Mouse (Mus musculus): ENCODE results near the gene Tnfsf14. TPM values are rescaled to one million over a fixed set of nuclear protein-coding genes. Genes with fewer than 3 reads are reported as not detected.

Tnfsf14 gene
- total and polyA plus RNA-seq, 3 experiments: 10.6 to 15.4 (median 14.6) TPM

- dilution Hi-C loops (cut with MboI; ENCODE audit: extremely low pct_ligation_motif_present, extremely low pct_unique_long_range_greater_than_20kb, low sequenced_read_pairs): no loop called here
- H3K79me2 ChIP-seq (replicated peaks; ENCODE audit: control insufficient read depth, extremely low read depth, insufficient read depth, poor library complexity, severe bottlenecking): no peaks in the 10 kb centered on the region
- TF ChIP-seq NRF1 (IDR thresholded peaks at IDR 0.05; ENCODE audit: low read depth, low read length) (no peak), EP300 (IDR thresholded peaks at IDR 0.05; ENCODE audit: low read length) (no peak), TCF12 (IDR thresholded peaks at IDR 0.05; ENCODE audit: low read depth, low read length) (no peak), KAT2A (IDR thresholded peaks at IDR 0.05; ENCODE audit: insufficient replicate concordance, low read length) (no peak), CTCF (conservative IDR thresholded peaks at IDR 0.05 in 1 of 2, IDR thresholded peaks at IDR 0.05 in 1 of 2; ENCODE audit: low read depth in 2 of 2, low read length in 2 of 2) (0 out of 4 replicates have a peak, but pooled peaks of 1 of the 2 experiments have one; percentile 3)
- H3K4me1 ChIP-seq (ENCODE audit: control insufficient read depth in 1 of 2, insufficient read depth in 2 of 2): peaks cover 12 to 29% of the 10 kb centered on the region in 2 experiments
- no peak overlapping the region for H3K27ac ChIP-seq (ENCODE audit: insufficient read depth, low read depth)
- H3K4me2 ChIP-seq (ENCODE audit: insufficient read depth, low read depth, poor library complexity, severe bottlenecking): no peak overlapping the region
- H3K36me3 ChIP-seq (replicated peaks in 1 of 2; ENCODE audit: control insufficient read depth in 1 of 2, insufficient read depth in 1 of 2, low read length in 1 of 2): no peaks in the 10 kb centered on the region
- in situ Hi-C loops (cut with MboI; ENCODE audit: low pct_ligation_motif_present, low pct_unique_long_range_greater_than_20kb, low sequenced_read_pairs): loop anchor here (5.0 kb wide), 1 partner anchor 119 kb away; no protein-coding TSS in a partner anchor
- DNase-seq (ENCODE audit: extremely low read depth): no peak
- H3K4me3 ChIP-seq (replicated peaks in 1 of 3; ENCODE audit: low read depth in 2 of 3, low read length in 2 of 3, poor library complexity in 1 of 3): no peak overlapping the region
- H3K9me3 ChIP-seq (replicated peaks; ENCODE audit: low read length): no peaks in the 10 kb centered on the region
- no peak overlapping the region for H3K9ac ChIP-seq (ENCODE audit: insufficient read depth, low read depth)
- peaks cover 11% of the 10 kb centered on the region for H3K27me3 ChIP-seq (replicated peaks)
Observed at GRCm38 (mm10) chr17:57218335-57218900, 24.4 kb upstream of the Tnfsf14 start.

DNA sequence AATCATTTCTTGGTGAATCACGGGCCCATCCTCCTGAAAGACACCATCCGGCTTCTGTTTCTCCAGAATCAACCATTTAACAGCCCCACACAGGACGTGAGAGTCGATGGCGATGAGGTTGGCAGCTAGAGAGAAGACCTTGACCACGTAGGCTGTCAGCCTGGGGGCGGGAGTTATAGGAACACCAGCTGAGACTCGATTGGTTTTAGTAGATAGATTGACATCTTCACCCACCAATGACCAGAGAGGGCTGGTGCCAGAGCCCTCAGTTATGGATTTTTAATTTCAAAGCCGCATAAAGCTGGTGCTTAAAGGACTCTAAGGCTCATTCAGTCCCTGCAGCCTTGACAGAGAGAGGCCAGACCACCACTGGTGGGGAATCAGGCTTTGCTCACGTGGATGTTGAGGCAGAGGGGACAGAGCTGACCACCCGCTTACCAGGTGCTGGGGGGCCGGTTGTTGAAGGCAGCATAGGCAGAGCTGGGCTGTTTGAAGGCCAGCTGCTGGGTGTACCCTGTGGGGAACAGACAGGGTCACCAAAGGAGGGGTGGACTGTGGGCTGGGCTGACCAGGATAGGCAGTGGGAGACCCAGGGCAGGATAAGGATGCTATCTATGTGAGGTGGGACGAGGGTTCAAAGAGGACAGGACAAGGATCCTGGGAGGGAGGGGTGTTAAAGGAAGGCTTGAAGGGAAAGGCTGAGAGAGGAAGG lies 20.9 kb upstream of the Tnfsf14 start:
- DNase-seq (ENCODE audit: extremely low read depth): peak; percentile 73
- H3K79me2 ChIP-seq (replicated peaks; ENCODE audit: control insufficient read depth, extremely low read depth, insufficient read depth, poor library complexity, severe bottlenecking): no peaks in the 10 kb centered on the region
- H3K27me3 ChIP-seq (replicated peaks): peaks cover 4% of the 10 kb centered on the region
- H3K36me3 ChIP-seq (replicated peaks in 1 of 2; ENCODE audit: control insufficient read depth in 1 of 2, insufficient read depth in 1 of 2, low read length in 1 of 2): no peaks in the 10 kb centered on the region
- in situ Hi-C loops (cut with MboI; ENCODE audit: low pct_ligation_motif_present, low pct_unique_long_range_greater_than_20kb, low sequenced_read_pairs) (loop anchor here (5.0 kb wide), 1 partner anchor 122 kb away; no protein-coding TSS in a partner anchor), dilution Hi-C loops (cut with MboI; ENCODE audit: extremely low pct_ligation_motif_present, extremely low pct_unique_long_range_greater_than_20kb, low sequenced_read_pairs) (no loop called here)
- H3K9me3 ChIP-seq (replicated peaks; ENCODE audit: low read length): no peaks in the 10 kb centered on the region
- H3K4me3 ChIP-seq (replicated peaks in 1 of 3; ENCODE audit: low read depth in 2 of 3, low read length in 2 of 3, poor library complexity in 1 of 3): peak overlapping the region in 1 of 3 experiments; percentile 45
- H3K4me1 ChIP-seq (ENCODE audit: control insufficient read depth in 1 of 2, insufficient read depth in 2 of 2): peaks cover 8 to 10% of the 10 kb centered on the region in 2 experiments; a peak in 3 of 4 replicates
- H3K27ac ChIP-seq (ENCODE audit: insufficient read depth, low read depth): no peak overlapping the region
- peak overlapping the region; percentile 63 for H3K4me2 ChIP-seq (ENCODE audit: insufficient read depth, low read depth, poor library complexity, severe bottlenecking)
- H3K9ac ChIP-seq (ENCODE audit: insufficient read depth, low read depth): 0 out of 2 replicates have a peak overlapping the region, but pooled peaks have one; percentile 44
- TF ChIP-seq CHD2 (IDR thresholded peaks at IDR 0.05; ENCODE audit: low read length) (peak; percentile 90), POLR2A (IDR thresholded peaks at IDR 0.05; ENCODE audit: low read depth, low read length) (0 out of 2 replicates have a peak, but pooled peaks have one; percentile 25), ETS1 (conservative IDR thresholded peaks at IDR 0.05; ENCODE audit: low read depth, low read length) (no peak)

DNA sequence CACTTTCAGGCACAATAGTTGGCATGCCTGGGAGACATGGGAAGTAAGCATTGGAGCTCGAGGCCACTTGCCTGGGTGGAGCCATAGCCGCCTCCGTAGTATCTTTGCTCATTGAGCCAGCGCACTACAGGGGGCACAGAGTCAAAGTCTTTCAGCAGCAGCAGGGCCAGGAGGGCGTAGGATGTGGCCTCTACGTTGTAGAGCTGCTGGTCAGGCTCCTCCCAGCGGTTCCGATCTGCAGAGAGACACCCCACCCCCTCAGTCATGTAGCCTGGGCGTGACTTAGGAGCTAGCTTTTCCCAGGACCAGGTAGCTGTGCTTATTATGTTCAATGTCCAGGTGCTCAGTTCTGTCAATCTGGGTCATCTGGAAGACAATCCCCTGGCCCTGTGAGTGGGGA lies 17.5 kb upstream of the Tnfsf14 start:
- no peaks in the 10 kb centered on the region for H3K9me3 ChIP-seq (replicated peaks; ENCODE audit: low read length)
- peaks cover 6 to 13% of the 10 kb centered on the region in 2 experiments; a peak in 2 of 4 replicates for H3K4me1 ChIP-seq (ENCODE audit: control insufficient read depth in 1 of 2, insufficient read depth in 2 of 2)
- no peak overlapping the region for H3K9ac ChIP-seq (ENCODE audit: insufficient read depth, low read depth)
- no peak overlapping the region for H3K4me2 ChIP-seq (ENCODE audit: insufficient read depth, low read depth, poor library complexity, severe bottlenecking)
- no peak for TF ChIP-seq CHD2 (IDR thresholded peaks at IDR 0.05; ENCODE audit: low read length)
- no peak for TF ChIP-seq SIN3A (IDR thresholded peaks at IDR 0.05; ENCODE audit: low read length)
- no peak for TF ChIP-seq TCF12 (IDR thresholded peaks at IDR 0.05; ENCODE audit: low read depth, low read length)
- TF ChIP-seq ZKSCAN1 (IDR thresholded peaks at IDR 0.05; ENCODE audit: borderline replicate concordance, low read depth, low read length): no peak
- no peak for TF ChIP-seq MEF2A (IDR thresholded peaks at IDR 0.05; ENCODE audit: borderline replicate concordance, low read depth, low read length)
- no peak for TF ChIP-seq PAX5 (IDR thresholded peaks at IDR 0.05; ENCODE audit: low read length)
- TF ChIP-seq CHD1 (IDR thresholded peaks at IDR 0.05; ENCODE audit: low read depth, low read length): no peak
- TF ChIP-seq EP300 (IDR thresholded peaks at IDR 0.05; ENCODE audit: low read length): no peak
- TF ChIP-seq TBP (conservative IDR thresholded peaks at IDR 0.05; ENCODE audit: low read depth, low read length): no peak
- no peak for TF ChIP-seq CTCF (conservative IDR thresholded peaks at IDR 0.05 in 1 of 2, IDR thresholded peaks at IDR 0.05 in 1 of 2; ENCODE audit: low read depth in 2 of 2, low read length in 2 of 2)
- TF ChIP-seq RCOR1 (conservative IDR thresholded peaks at IDR 0.05; ENCODE audit: low read depth, low read length): no peak
- no peak for TF ChIP-seq UBTF (IDR thresholded peaks at IDR 0.05; ENCODE audit: low read depth, low read length)
- no peak for TF ChIP-seq NRF1 (IDR thresholded peaks at IDR 0.05; ENCODE audit: low read depth, low read length)
- no peak for TF ChIP-seq ELF1 (IDR thresholded peaks at IDR 0.05; ENCODE audit: low read depth, low read length)
- no peak for TF ChIP-seq HCFC1 (IDR thresholded peaks at IDR 0.05; ENCODE audit: low read depth, low read length)
- no peaks in the 10 kb centered on the region for H3K36me3 ChIP-seq (replicated peaks in 1 of 2; ENCODE audit: control insufficient read depth in 1 of 2, insufficient read depth in 1 of 2, low read length in 1 of 2)
- in situ Hi-C loops (cut with MboI; ENCODE audit: low pct_ligation_motif_present, low pct_unique_long_range_greater_than_20kb, low sequenced_read_pairs): no loop called here
- no peak overlapping the region for H3K27ac ChIP-seq (ENCODE audit: insufficient read depth, low read depth)
- no peaks in the 10 kb centered on the region for H3K79me2 ChIP-seq (replicated peaks; ENCODE audit: control insufficient read depth, extremely low read depth, insufficient read depth, poor library complexity, severe bottlenecking)
- dilution Hi-C loops (cut with MboI; ENCODE audit: extremely low pct_ligation_motif_present, extremely low pct_unique_long_range_greater_than_20kb, low sequenced_read_pairs): no loop called here
- no peak for DNase-seq (ENCODE audit: extremely low read depth)
- peaks cover 4% of the 10 kb centered on the region for H3K27me3 ChIP-seq (replicated peaks)
- no peak overlapping the region for H3K4me3 ChIP-seq (replicated peaks in 1 of 3; ENCODE audit: low read depth in 2 of 3, low read length in 2 of 3, poor library complexity in 1 of 3)

Measured in CH12.LX (cell line).